Mouse (Mus musculus) right cerebral cortex, postnatal 14 days (tissue): ENCODE measurements around the gene Mrpl28.
"Not testable (repeated sequence)": the region's sequence is repeated elsewhere in the genome, so short reads cannot be mapped to it uniquely, and the experiment has no call there.

Experiments
- DNase-seq: peaks from one replicate; pipeline ENCODE4 v3.0.0; 2022

The Mrpl28 gene

DNA sequence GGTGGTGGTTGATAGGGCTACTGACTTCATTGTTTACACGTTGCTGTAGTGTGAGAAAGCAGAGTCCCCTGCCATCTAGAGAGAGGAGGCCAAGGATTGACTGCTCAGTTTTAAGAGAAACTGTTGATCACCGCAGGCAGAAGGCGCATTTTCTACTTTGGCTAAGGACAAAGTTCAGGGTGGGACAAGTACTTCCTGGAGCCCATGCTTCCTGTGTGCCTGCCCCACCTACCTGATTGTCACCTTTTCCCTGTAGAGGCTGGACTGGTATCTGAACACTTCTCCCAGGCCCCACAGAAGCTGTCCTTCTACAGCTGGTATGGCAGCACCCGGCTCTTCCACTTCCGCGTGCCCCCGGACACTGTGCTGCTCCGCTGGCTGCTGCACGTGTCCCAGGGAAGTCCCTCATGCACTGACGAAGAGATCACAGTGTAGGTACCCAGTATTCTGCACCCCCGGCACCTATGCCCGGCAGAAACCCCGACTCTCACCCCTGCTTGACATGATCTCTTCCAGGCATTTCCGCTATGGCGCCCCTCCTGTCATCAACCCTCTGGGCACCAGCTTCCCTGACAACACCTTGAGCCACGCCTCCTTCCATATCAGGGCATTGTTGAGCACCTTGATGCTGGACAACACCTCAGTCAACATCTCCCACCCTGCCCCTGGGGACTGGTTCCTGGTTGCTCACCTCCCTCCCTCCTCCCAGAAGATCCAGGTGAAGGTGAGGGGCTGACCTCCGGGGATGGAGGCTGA is 6.6 kb upstream of the Mrpl28 start:
- DNase-seq = no peak

DNA sequence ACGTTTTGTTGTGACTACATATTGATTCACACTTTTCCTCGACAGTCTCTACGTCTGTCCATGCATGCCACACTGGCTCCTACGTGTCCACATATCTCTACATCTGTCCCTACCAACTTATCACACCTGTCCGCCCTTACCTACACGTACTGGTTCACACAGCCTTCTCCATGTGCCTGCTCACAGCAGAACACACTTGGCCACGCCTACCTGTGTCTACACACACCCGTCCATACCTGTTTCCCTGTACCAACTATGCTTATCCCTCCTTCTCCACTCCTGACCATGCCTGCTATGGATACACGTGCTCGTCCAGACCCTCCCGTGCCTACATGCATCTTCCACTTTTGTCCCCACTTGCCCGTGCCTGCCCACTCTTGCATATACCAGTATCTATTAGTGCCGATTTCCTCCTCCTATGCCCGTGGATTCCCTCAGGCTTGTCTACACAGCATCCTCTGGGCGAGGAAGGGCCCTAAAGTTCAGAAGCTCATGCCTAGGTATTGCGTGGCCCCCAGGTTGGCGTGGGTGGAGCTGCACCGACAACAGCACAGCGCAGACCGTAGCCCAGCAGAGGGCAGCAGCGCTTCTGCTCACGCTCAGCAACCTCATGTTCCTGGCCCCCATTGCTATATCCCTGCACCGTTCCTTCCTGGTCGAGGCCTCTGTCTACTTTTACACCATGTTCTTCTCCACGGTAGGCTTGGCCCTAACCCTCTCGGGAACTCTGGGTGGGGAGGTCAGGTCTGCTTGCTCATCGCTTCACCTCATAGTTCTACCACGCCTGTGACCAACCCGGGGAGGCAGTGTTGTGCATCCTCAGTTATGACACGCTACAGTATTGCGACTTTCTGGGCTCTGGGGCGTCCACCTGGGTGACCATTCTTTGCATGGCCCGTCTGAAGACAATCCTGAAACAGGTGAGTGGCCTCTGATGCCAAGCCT is 3.3 kb upstream of the Mrpl28 start:
- peak; percentile 72 for DNase-seq

DNA sequence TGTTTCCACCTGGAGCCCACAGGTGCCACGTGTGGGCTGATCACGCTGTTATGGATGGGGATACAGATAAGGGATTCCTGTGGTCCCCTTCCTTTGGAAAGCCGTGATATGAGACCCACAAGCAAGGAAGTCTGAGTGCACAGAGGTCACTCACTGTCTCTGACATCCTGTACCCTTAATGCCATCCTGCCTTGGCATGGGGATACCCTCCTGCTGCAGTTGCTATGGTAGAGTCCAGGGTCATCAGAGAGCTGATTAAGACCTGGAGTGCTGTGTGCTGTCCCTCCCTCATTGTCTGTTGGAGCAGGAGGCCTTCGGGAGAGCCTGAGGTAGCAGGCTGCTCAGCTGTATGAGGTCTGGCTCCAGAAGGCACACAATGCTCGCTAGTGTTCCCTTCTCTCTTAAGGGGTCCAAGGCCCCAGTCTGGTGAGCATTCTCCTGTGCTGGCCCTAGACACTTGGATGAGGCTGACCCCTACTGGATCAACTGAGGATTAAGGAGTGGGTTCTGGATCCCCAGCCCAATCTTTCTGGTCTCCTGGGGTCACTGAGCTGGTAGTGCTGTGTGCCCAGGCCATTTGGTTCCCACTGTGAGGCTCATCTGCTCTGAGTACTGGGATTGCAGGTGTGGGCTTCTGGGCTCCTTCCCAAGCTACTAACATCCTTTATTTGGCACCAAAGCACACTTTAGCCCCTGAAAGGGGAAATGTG is 714 bp upstream of the Mrpl28 start:
- DNase-seq = no peak

DNA sequence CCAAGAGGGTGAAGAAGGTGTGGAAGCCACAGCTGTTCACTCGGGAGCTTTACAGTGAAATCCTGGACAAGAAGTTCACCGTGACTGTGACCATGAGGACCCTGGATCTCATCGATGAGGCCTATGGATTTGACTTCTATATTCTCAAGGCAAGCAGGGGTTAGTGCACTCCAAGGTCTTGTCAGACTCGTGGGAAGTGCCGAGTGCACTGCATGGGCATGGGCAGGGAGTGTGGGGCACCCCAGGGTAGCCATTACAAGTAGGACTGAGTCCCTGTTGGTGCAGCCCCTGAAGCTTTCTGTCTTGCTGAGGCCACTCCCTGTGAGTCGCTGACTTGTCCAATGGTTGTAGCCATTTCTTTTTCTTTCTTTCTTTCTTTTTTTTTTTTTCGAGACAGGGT is 1.3 kb downstream of the Mrpl28 start:
- DNase-seq = no peak

DNA sequence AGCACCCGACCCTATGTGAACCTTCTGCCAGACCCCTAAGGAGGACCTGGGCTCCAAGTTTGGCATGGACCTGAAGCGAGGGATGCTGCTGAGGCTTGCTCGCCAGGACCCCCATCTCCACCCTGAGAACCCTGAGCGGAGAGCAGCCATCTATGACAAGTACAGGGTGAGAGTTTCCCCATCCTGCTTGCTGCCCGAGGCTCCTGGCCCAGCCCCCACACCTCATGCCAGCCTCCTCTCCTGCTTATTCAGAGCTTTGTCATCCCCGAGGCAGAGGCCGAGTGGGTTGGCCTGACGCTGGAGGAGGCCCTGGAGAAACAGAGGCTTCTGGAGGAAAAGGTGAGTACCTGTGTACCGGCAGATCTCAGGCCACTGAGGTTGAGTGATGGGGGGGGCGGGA is 1.9 kb downstream of the Mrpl28 start:
- no peak for DNase-seq

DNA sequence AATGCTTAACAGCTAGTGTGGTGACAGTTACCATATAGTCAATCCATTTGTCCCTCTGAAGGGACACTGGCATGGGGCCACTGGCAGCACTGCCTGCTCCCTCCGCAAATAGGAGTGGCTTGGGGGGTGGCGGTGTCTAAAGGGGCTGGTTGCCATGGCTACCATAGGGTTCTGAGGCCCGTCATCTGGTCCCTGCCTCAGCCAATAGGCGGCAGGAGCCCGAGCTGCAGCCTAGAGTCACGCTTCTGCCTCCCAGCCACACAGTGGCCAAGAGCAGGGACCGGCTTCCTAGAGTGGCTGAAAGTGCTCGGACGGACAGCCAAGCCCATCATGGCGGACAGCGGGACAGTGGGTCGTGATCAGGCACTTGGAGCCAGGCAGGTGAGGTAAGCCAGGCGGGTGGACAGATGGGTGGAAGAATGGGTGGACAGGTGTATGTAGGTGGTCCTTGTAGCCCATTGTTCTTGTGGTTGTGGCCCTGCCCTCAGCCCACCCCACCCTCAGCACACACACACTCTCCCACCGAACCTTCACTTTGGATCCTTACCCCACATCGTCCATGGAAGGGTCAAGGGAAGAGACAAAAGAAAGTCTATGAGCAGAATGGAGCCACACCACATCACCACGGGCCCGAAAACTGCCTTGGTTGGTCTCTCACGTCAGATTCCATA is 7.9 kb downstream of the Mrpl28 start:
- no peak for DNase-seq

- DNase-seq = no peak
These were observed 8.9 kb downstream of the Mrpl28 start for GRCm38 (mm10) chr17:26131856-26132853.

- DNase-seq = no peak
These were observed 13.9 kb downstream of the Mrpl28 start for GRCm38 (mm10) chr17:26137106-26137750.

GRCm38 (mm10) chr17:26137751-26138130 is 14.4 kb downstream of the Mrpl28 start:
- no peak for DNase-seq

DNA sequence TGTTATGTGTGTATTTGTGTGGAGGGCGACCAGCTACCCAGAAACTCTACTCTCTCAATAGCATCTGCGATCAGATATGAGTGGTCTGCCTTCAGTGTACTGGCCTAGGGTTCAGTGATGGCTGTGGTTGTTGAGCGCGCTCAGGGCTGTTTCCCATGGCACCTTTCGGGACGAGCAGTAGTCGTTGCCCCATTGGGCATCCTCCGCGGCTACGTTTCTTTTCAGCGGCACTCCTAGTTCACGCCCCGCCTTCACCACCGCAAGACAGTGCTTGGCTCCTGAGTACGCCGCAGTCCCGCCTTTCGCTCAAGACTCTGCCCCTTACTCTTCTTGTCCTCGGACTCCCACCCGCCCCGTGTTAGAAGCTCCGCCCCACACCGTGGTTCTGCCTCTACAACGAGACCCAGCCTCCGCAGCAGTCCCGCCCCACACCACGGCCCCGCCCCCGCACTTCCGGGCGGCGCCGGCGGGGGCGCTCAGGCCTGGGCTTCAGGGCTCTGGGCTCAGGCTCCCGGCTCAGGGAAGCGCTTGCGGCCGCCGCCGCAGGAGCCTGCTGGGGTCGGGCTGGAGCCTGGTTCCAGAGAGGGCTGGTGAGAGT is 15.0 kb downstream of the Mrpl28 start, which contains the start of gene Axin1:
TSS of gene Axin1 (plus strand) at position 450 of the 598 bp plus-strand sequence.
- DNase-seq = peak; percentile 88

- peak; percentile 54 for DNase-seq
These were observed 15.6 kb downstream of the Mrpl28 start for GRCm38 (mm10) chr17:26138901-26139381.

DNA sequence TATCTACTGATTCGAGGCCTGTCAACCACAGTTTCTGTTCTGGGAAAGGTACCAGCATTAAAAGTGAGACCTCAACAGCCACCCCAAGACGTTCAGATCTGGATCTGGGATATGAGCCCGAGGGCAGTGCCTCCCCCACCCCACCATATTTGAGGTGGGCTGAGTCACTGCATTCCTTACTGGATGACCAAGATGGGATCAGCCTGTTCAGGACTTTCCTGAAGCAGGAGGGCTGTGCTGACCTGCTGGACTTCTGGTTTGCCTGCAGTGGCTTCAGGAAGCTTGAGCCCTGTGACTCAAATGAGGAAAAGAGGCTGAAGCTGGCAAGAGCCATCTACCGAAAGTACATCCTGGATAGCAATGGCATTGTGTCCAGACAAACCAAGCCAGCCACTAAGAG is 19.5 kb downstream of the Mrpl28 start:
- no peak for DNase-seq

GRCm38 (mm10) chr17:26143386-26143785 is 20.1 kb downstream of the Mrpl28 start:
- no peak for DNase-seq

DNA sequence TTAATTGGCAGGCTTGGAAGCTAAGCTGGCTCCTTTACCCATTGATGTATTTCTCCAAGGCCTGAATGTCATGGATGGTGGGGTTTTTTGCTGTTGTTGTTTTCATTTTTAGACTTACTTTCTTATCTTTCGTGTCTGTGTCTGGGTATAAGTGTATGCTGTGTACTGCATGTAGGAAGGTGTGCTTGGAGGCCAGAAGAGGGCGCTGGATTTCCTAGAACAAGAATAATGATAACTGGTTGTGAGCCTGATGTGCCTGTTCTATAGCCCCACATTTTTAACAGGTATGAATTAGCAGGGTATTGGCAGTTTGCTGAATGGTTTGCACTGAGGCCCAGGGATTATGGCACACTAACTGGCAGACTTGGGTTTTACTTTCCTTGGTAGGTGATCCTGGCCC is 25.8 kb downstream of the Mrpl28 start:
- DNase-seq = no peak

DNA sequence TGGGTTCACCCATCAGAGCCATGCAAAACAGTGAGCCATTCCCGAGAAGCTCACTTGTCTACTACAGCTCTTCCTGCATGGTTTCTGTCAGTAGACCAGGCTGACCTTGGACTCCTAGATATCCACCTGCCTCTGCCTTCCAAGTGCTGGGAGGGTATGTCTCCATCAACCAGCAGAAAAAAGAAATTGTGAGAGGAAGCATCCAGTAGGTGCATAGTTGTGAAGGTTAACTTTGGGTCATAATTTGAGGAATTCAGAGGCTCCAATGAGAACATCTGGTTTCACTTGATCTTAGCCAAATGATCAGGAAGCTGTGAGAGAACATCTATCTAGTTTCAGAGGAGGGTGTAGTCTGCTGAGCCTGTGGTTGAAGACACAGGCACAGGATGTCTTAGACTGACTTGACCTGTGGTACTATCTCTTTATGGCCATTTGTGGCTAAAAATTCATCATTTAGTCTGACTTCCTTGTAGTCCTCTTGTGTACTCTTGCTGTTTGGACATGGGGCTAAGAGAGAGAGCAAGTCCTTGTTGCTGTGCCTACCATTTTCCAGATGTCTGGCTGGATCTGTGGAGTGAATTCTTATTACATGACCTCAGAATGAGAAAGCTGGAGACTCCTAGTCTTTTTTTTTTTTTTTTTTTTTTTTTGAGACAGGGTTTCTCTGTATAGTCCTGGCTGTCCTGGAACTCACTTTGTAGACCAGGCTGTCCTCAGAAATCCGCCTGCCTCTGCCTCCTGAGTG is 28.8 kb downstream of the Mrpl28 start:
- no peak for DNase-seq

GRCm38 (mm10) chr17:26162736-26163135 is 39.4 kb downstream of the Mrpl28 start:
- no peak for DNase-seq

DNA sequence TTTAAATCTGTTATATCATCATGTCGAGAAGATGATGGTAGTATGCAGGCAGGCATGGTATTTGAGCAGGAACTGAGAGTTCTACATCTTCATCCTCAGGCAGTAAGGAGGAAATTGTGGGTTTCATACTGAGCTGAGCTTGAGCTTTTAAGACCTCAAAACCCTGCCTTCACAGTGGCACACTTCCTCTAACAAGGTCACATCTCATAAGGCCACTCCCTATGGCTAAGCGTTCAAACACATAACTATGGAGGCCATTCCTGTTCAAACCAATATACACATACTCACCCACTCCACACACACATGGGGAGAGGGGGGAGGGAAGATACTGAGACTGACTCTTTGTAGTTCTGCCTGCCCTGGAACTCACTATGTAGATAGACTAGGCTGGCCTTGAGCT is 44.7 kb downstream of the Mrpl28 start:
- no peak for DNase-seq

DNA sequence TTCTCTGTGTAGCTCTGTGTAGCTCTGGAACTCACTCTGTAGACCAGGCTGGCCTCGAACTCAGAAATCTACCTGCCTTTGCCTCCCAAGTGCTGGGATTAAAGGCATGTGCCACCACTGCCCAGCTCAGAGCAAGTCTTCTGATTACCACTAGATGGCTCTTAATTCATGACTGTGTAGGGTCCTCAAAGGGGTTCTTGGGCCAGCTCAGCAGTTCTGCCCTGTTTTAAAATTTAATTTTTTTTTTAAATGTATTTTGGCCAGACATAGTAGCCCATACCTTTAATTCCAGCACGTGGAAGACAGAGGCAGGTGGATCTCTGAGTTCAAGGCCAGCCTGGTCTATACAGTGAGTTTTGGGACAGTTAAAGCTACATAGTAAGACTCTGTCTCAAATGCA is 51.9 kb downstream of the Mrpl28 start:
- not testable (repeated sequence) for DNase-seq
